Mouse (Mus musculus): ENCODE data around the gene Mta1. TPM values are rescaled to one million over a fixed set of nuclear protein-coding genes. Genes with fewer than 3 reads are reported as not detected.

Gene Mta1
- 23.9 and 47.6 TPM in 2 replicates for polyA plus RNA-seq (2012; rRNA removed)

- TF ChIP-seq POLR2A (IDR thresholded peaks at IDR 0.05; ENCODE audit: low read depth, low read length) (no peak), CTCF (IDR thresholded peaks at IDR 0.05; ENCODE audit: extremely low read depth, insufficient read length, insufficient replicate concordance, low read depth, low read length) (no peak)
- H3K4me3 ChIP-seq (ENCODE audit: low read depth, low read length) = peak within 1 kb of the TSS; percentile 91
- no peaks in the 10 kb centered on the region; the same call in 1 of the 2 replicates for H3K27me3 ChIP-seq (ENCODE audit: control insufficient read depth, insufficient read depth, low read length)
- no peaks in the 10 kb centered on the region for H3K36me3 ChIP-seq (ENCODE audit: control insufficient read depth, insufficient read depth, low read length)
- H3K27ac ChIP-seq (ENCODE audit: insufficient read depth, low read depth, low read length) = no peak within 1 kb of the TSS
- 5% methylated on average over 51 of the region's 53 CpGs for WGBS
- H3K4me1 ChIP-seq (ENCODE audit: control insufficient read depth, insufficient read depth, insufficient read length, low read length) = peaks cover 8% of the 10 kb centered on the region
Observed at GRCm38 (mm10) chr12:113097749-113098281, at the start of gene Mta1. TSS of gene Mta1 (plus strand) at chr12:113098278.

- TF ChIP-seq POLR2A (IDR thresholded peaks at IDR 0.05; ENCODE audit: low read depth, low read length) (no peak), CTCF (IDR thresholded peaks at IDR 0.05; ENCODE audit: extremely low read depth, insufficient read length, insufficient replicate concordance, low read depth, low read length) (no peak)
- Histone ChIP-seq H3K4me1 (ENCODE audit: control insufficient read depth, insufficient read depth, insufficient read length, low read length) (no peaks in the 10 kb centered on the region), H3K36me3 (ENCODE audit: control insufficient read depth, insufficient read depth, low read length) (peaks cover 41% of the 10 kb centered on the region), H3K27ac (ENCODE audit: insufficient read depth, low read depth, low read length) (no peak overlapping the region), H3K4me3 (ENCODE audit: low read depth, low read length) (no peak overlapping the region), H3K27me3 (ENCODE audit: control insufficient read depth, insufficient read depth, low read length) (no peaks in the 10 kb centered on the region)
- WGBS = 78% methylated on average over 9 of the region's 9 CpGs
Observed at GRCm38 (mm10) chr12:113049836-113050235, 48.2 kb upstream of the Mta1 start.

- peaks cover 41% of the 10 kb centered on the region for H3K36me3 ChIP-seq (ENCODE audit: control insufficient read depth, insufficient read depth, low read length)
- no peak overlapping the region for H3K27ac ChIP-seq (ENCODE audit: insufficient read depth, low read depth, low read length)
- no peaks in the 10 kb centered on the region for H3K27me3 ChIP-seq (ENCODE audit: control insufficient read depth, insufficient read depth, low read length)
- H3K4me3 ChIP-seq (ENCODE audit: low read depth, low read length) = no peak overlapping the region
- TF ChIP-seq CTCF (IDR thresholded peaks at IDR 0.05; ENCODE audit: extremely low read depth, insufficient read length, insufficient replicate concordance, low read depth, low read length) = no peak
- TF ChIP-seq POLR2A (IDR thresholded peaks at IDR 0.05; ENCODE audit: low read depth, low read length) = no peak
- no peaks in the 10 kb centered on the region for H3K4me1 ChIP-seq (ENCODE audit: control insufficient read depth, insufficient read depth, insufficient read length, low read length)
- 89% methylated on average over 12 of the region's 12 CpGs for WGBS
Observed at GRCm38 (mm10) chr12:113050671-113051070, 47.4 kb upstream of the Mta1 start.

- WGBS = 73% methylated on average over 9 of the region's 9 CpGs
- peaks cover 32% of the 10 kb centered on the region for H3K36me3 ChIP-seq (ENCODE audit: control insufficient read depth, insufficient read depth, low read length)
- no peak for TF ChIP-seq POLR2A (IDR thresholded peaks at IDR 0.05; ENCODE audit: low read depth, low read length)
- TF ChIP-seq CTCF (IDR thresholded peaks at IDR 0.05; ENCODE audit: extremely low read depth, insufficient read length, insufficient replicate concordance, low read depth, low read length) = no peak
- no peak overlapping the region for H3K4me3 ChIP-seq (ENCODE audit: low read depth, low read length)
- no peaks in the 10 kb centered on the region for H3K4me1 ChIP-seq (ENCODE audit: control insufficient read depth, insufficient read depth, insufficient read length, low read length)
- H3K27ac ChIP-seq (ENCODE audit: insufficient read depth, low read depth, low read length) = no peak overlapping the region
- no peaks in the 10 kb centered on the region for H3K27me3 ChIP-seq (ENCODE audit: control insufficient read depth, insufficient read depth, low read length)
Observed at GRCm38 (mm10) chr12:113051628-113052403, 46.3 kb upstream of the Mta1 start.

GRCm38 (mm10) chr12:113056089-113056488 lies 42.0 kb upstream of the Mta1 start:
- H3K4me1 ChIP-seq (ENCODE audit: control insufficient read depth, insufficient read depth, insufficient read length, low read length) = no peaks in the 10 kb centered on the region
- WGBS = 84% methylated on average over 8 of the region's 8 CpGs

GRCm38 (mm10) chr12:113060178-113060577 lies 37.9 kb upstream of the Mta1 start:
- no peak overlapping the region for H3K27ac ChIP-seq (ENCODE audit: insufficient read depth, low read depth, low read length)
- peaks cover 46% of the 10 kb centered on the region for H3K36me3 ChIP-seq (ENCODE audit: control insufficient read depth, insufficient read depth, low read length)
- H3K4me3 ChIP-seq (ENCODE audit: low read depth, low read length) = no peak overlapping the region
- 90% methylated on average over 5 of the region's 5 CpGs for WGBS
- H3K27me3 ChIP-seq (ENCODE audit: control insufficient read depth, insufficient read depth, low read length) = no peaks in the 10 kb centered on the region
- TF ChIP-seq CTCF (IDR thresholded peaks at IDR 0.05; ENCODE audit: extremely low read depth, insufficient read length, insufficient replicate concordance, low read depth, low read length) = no peak
- no peak for TF ChIP-seq POLR2A (IDR thresholded peaks at IDR 0.05; ENCODE audit: low read depth, low read length)
- no peaks in the 10 kb centered on the region for H3K4me1 ChIP-seq (ENCODE audit: control insufficient read depth, insufficient read depth, insufficient read length, low read length)

More at GRCm38 (mm10) chr12:113056089-113056488, 42.0 kb upstream of the Mta1 start:
- H3K27me3 ChIP-seq (ENCODE audit: control insufficient read depth, insufficient read depth, low read length) = no peaks in the 10 kb centered on the region
- no peak overlapping the region for H3K4me3 ChIP-seq (ENCODE audit: low read depth, low read length)
- H3K36me3 ChIP-seq (ENCODE audit: control insufficient read depth, insufficient read depth, low read length) = peaks cover 45% of the 10 kb centered on the region
- TF ChIP-seq POLR2A (IDR thresholded peaks at IDR 0.05; ENCODE audit: low read depth, low read length) (no peak), CTCF (IDR thresholded peaks at IDR 0.05; ENCODE audit: extremely low read depth, insufficient read length, insufficient replicate concordance, low read depth, low read length) (no peak)
- H3K27ac ChIP-seq (ENCODE audit: insufficient read depth, low read depth, low read length) = no peak overlapping the region

GRCm38 (mm10) chr12:113061606-113062005 lies 36.5 kb upstream of the Mta1 start:
- WGBS = 86% methylated on average over 9 of the region's 9 CpGs
- Histone ChIP-seq H3K27ac (ENCODE audit: insufficient read depth, low read depth, low read length) (no peak overlapping the region), H3K4me3 (ENCODE audit: low read depth, low read length) (no peak overlapping the region), H3K4me1 (ENCODE audit: control insufficient read depth, insufficient read depth, insufficient read length, low read length) (no peaks in the 10 kb centered on the region), H3K36me3 (ENCODE audit: control insufficient read depth, insufficient read depth, low read length) (peaks cover 46% of the 10 kb centered on the region), H3K27me3 (ENCODE audit: control insufficient read depth, insufficient read depth, low read length) (no peaks in the 10 kb centered on the region)
- TF ChIP-seq CTCF (IDR thresholded peaks at IDR 0.05; ENCODE audit: extremely low read depth, insufficient read length, insufficient replicate concordance, low read depth, low read length) (no peak), POLR2A (IDR thresholded peaks at IDR 0.05; ENCODE audit: low read depth, low read length) (no peak)

All from small intestine, adult 2 months (tissue).